Mouse (Mus musculus): Measurements from ENCODE around the gene Cpne2. TPM values are rescaled to one million over a fixed set of nuclear protein-coding genes. Genes with fewer than 3 reads are reported as not detected.

Cpne2 gene
- total RNA-seq, 2 experiments from 2014 or later: 40.0 to 42.4 TPM

- DNase-seq (ENCODE audit: extremely low spot score in 1 of 2, low spot score in 1 of 2): peak; percentile 57 to 66
Observed at GRCm38 (mm10) chr8:94574159-94574907, 41.5 kb downstream of the Cpne2 start.

- DNase-seq (ENCODE audit: extremely low spot score in 1 of 2, low spot score in 1 of 2): no peak
Observed at GRCm38 (mm10) chr8:94575148-94575547, 42.4 kb downstream of the Cpne2 start.

GRCm38 (mm10) chr8:94581820-94582483 lies 49.2 kb downstream of the Cpne2 start:
- DNase-seq (ENCODE audit: extremely low spot score in 1 of 2, low spot score in 1 of 2): no peak

- no peak for DNase-seq (ENCODE audit: extremely low spot score in 1 of 2, low spot score in 1 of 2)
Observed at GRCm38 (mm10) chr8:94582569-94582968, 49.8 kb downstream of the Cpne2 start.

GRCm38 (mm10) chr8:94584238-94584817 lies 51.5 kb downstream of the Cpne2 start:
- DNase-seq (ENCODE audit: extremely low spot score in 1 of 2, low spot score in 1 of 2): peak in 1 of 2 experiments; percentile 59

GRCm38 (mm10) chr8:94591691-94592090 lies 58.9 kb downstream of the Cpne2 start:
- no peak for DNase-seq (ENCODE audit: extremely low spot score in 1 of 2, low spot score in 1 of 2)

- no peak for DNase-seq (ENCODE audit: extremely low spot score in 1 of 2, low spot score in 1 of 2)
Observed at GRCm38 (mm10) chr8:94594211-94594610, 61.4 kb downstream of the Cpne2 start.

- DNase-seq (ENCODE audit: extremely low spot score in 1 of 2, low spot score in 1 of 2): no peak
Observed at GRCm38 (mm10) chr8:94600478-94600877, 67.7 kb downstream of the Cpne2 start.

- DNase-seq (ENCODE audit: extremely low spot score in 1 of 2, low spot score in 1 of 2): peak; percentile 34 to 36
Observed at GRCm38 (mm10) chr8:94601034-94601606, 68.3 kb downstream of the Cpne2 start.

GRCm38 (mm10) chr8:94601607-94602385 lies 69.0 kb downstream of the Cpne2 start, which contains the start of the genes Rspry1 and Fam192a:
Gene Rspry1 (plus strand): TSS chr8:94601937.
Gene Fam192a (minus strand): TSS chr8:94601997.
- peak; percentile 94 to 96 for DNase-seq (ENCODE audit: extremely low spot score in 1 of 2, low spot score in 1 of 2)

GRCm38 (mm10) chr8:94602471-94603131 lies 69.8 kb downstream of the Cpne2 start:
- peak; percentile 7 to 18 for DNase-seq (ENCODE audit: extremely low spot score in 1 of 2, low spot score in 1 of 2)

- DNase-seq (ENCODE audit: extremely low spot score in 1 of 2, low spot score in 1 of 2): no peak
Observed at GRCm38 (mm10) chr8:94604030-94604429, 71.2 kb downstream of the Cpne2 start.

GRCm38 (mm10) chr8:94607064-94607463 lies 74.3 kb downstream of the Cpne2 start:
- DNase-seq (ENCODE audit: extremely low spot score in 1 of 2, low spot score in 1 of 2): no peak

Small RNA genes lying within 50 kb of the gene (microRNA-seq; reads per million reads assigned to microRNA genes)
- 0 reads per million in 2 experiments for gene Mir7072

Other genes starting within 250 kb of the Cpne2 start
- under 1 TPM; 0.25 to 0.59 TPM for gene Slc12a3, start 203.8 kb upstream of the Cpne2 start, total RNA-seq (2021)
- gene Herpud1, start 146.6 kb upstream of the Cpne2 start, total RNA-seq (2021): 10 to 100 TPM; 50.7 to 61.0 TPM
- under 1 TPM; 0.26 to 0.59 TPM for gene Nlrc5, start 98.6 kb upstream of the Cpne2 start, total RNA-seq (2021)
- gene Rspry1, start 68.9 kb downstream of the Cpne2 start, total RNA-seq (2021): 10 to 100 TPM; 24.3 to 30.2 TPM
- 10 to 100 TPM; 40.5 to 42.0 TPM for gene Fam192a, start 69.0 kb downstream of the Cpne2 start, total RNA-seq (2021)
- 100 to 1,000 TPM; 154 to 158 TPM for gene Arl2bp, start 133.6 kb downstream of the Cpne2 start, total RNA-seq (2021)
- gene Pllp, start 163.3 kb downstream of the Cpne2 start, total RNA-seq (2021): 10 to 100 TPM; 62.1 to 74.8 TPM
- not detected for gene Ccl22, start 212.6 kb downstream of the Cpne2 start, total RNA-seq (2021)
- 100 to 1,000 TPM; 490 to 500 TPM for gene Cx3cl1, start 239.0 kb downstream of the Cpne2 start, total RNA-seq (2021)